Mouse (Mus musculus) brain, adult 10 weeks (tissue): ENCODE results near the gene Ctdnep1. TPM values are rescaled to one million over a fixed set of nuclear protein-coding genes. Genes with fewer than 3 reads are reported as not detected.

Experiments used
- polyA plus RNA-seq: library from polyadenylated mRNA; stranded (reverse); fragments of 350-450 nt; fragmentation: Illumina TruSeq; extraction: RNeasy Lipid Tissue Mini Kit (QIAGEN cat#74804); gene quantifications from one replicate; pipeline ENCODE4 v1.2.3, GENCODE M21; 2015; ENCODE audit warnings: low read depth, low replicate concordance

The Ctdnep1 gene
- polyA plus RNA-seq, result 108 TPM

DNA sequence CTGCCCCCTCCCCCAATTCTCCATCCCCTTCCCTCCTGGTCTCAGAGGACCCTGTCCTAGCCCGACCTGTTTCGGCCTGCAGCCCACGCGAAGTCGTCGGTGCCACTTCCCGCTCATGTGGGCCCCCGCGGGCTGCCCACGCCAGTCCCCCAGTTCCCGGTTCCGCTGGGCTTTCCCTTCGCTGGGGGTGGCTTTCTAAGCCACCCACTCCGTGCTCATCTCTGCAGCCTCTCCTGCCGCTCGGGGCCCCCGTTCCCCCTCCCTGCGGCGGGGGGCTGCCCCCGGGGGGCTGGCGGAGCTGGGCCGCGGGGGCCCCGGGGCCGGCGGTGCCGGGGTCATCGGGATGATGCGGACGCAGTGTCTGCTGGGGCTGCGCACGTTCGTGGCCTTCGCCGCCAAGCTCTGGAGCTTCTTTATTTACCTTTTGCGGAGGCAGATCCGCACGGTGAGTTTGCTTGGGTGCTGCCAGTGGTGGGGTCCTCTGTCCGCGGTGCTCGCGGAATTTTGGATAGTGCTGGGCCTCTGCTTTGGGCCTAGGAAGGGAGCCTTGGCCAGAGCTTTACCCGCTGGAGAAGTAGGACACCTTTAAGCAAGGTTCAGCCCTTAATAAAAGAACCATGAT is at the start of gene Ctdnep1:
Ctdnep1 (plus strand) TSS at position 16 of the 622 bp plus-strand sequence.

DNA sequence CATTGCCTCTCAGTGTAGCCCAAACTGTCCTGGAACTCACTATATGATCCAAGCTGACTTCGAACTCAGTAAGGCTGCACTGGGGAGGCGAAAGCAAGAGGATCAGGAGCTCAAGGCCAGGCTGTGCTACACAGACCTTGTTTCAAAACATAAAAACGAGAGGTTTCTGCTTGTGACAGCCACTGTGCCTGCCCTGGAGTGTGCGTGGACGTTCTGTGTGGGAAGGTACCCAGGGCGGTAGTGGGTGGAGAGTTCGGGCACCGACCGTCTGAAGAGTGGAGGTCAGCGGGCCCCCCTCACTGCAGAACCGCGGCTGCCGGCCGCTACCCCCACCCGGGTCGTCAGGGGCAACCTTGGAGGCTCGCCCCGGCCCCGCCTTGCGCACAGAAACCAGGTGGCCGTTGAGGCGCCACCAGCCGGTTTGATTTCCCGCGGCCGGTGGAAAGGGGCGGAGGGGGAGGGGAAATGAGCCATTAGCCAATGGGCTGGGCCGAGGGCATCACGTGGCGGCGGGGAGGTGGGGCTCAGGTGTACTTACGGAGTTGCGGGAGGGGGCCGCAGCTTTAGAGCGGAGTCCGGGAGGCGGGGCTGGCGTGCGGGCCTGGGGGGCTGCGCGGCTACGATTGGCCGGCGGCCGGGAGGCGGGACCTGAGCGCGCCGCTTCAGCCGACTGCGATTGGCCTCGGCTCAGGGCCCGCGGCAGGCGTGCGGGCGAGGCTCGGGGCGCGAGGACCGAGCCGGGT is 45.6 kb upstream of the Ctdnep1 start, which contains the start of gene Ybx2:
Ybx2 (plus strand) TSS at position 660 of the 743 bp plus-strand sequence.

DNA sequence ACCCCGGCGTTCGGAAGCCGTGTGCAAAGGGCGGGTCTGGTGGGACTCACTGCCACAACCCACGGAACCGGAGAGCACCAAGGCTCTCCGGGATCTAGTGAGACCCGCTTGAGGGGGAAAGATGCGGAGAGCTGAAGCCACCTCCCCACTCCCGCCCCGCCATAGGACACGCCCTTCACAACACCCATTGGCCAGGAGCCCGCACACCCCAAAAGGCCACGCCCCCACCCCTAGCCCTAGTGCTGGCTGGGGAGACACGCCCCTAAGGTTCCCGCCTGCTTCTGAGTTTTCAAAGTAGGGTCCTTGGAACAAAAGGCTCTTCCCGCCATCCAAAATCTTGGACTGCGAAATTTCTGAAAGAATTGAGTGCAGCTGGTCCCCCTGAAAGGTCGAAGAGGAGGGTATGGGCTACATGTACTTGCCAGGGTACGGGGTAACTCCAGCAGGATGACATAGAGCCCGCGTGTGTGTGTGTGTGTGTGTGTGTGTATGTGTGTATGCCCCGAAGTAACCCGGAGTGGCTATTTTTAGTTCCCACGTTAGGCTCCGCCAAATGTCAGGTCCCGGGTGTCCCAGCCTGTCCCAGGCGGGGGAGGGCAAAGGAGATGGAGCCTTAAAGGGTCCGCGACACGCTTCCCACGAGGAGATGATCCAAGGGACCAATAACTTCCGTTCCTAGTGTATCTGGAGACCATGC is 32.7 kb upstream of the Ctdnep1 start, which contains the start of gene Slc2a4:
Slc2a4 (minus strand) TSS at position 123 of the 697 bp plus-strand sequence.

DNA sequence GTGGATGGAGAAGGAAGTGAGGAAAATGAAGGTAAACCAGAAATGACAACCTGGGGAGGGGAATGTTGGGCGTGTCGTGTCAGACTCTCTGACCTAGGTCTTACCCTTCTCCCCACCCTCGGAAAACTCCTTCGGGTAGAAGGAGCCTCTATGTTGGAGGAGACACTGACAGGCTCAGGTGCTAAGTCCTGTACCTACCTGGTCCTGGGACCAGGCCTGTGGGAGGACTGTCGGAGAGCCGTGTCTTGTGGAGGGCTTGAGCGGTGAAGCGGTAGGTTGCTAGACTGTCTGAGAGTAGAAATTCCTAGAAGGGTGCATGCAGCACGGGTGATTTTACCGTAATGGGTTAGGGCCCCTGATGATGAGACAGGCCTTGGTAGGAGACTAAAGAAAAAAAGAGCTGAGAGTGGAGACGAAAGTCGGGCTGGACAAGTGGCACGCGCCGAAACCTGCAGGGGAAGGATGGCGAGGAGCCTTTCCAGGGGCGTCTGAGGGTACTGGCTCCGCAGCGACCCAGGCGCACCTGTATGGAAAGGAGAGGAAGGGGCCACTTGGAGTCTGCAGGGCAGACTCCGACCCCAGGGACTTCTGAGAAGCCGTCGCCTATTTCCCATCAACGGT is 16.2 kb upstream of the Ctdnep1 start, which contains the start of gene Cldn7:
Cldn7 (plus strand) TSS at position 130 of the 621 bp plus-strand sequence.

DNA sequence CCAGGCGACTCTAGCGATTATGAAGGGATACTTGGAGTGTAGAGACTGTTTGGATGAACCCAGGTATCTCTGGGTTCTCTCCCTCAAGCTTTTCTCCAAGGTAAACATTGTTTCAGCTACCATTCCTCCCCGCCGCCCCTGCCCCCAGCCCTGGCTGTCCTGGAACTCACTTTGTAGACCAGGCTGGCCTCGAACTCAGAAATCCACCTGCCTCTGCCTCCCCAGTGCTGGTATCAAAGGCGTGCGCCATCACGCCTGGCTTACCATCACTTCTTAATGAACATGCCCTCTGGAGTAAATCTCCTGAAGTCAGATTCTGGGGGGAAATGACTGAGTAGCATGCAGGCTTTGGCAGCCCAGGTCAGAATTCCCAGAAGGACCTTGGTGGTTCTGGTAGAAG is 1.3 kb downstream of the Ctdnep1 start, which contains the start of gene Elp5:
Elp5 (minus strand) TSS at position 293 of the 400 bp plus-strand sequence.

DNA sequence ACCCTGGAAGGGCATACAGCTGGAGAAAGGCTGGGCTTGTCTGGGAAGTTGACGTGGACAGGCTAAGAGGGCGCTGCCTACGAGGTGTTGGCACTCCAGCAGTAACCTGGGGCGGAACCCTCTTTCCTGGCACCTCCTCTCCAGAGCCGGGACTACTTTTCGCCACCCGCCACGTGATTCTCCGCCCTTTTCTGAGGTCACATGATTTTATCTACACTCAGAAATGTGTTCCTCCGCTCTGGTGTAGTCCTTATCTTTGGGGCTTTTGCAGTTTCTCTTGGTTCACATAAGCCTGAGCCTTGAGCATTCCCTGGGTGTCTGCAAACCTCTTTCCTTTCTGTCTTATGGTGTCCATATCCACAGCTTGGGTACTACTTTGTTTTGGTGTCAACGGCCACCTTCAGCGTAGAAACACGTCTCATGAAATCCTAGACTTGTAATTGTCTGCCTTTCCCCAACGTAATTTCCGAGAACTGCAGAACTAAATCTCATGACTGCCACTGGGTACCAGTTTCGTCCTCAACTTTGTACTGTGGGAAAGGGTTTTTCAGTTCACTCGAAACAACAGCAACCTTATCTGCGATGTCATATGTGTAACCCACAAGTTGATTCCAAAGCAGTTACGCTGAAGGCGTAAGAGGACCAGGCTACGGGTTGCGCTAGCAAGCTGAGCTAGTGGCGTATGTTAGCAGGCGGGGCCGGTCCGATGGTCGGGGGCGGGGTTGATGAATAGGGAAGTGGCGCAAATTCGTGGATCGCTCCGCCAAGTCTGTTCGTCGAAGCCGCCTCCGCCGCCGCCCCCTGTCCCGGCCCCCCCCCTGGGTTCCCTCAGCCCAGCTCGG is 10.1 kb downstream of the Ctdnep1 start, which contains the start of gene Gabarap:
Gabarap (plus strand) TSS at position 294 of the 842 bp plus-strand sequence.

DNA sequence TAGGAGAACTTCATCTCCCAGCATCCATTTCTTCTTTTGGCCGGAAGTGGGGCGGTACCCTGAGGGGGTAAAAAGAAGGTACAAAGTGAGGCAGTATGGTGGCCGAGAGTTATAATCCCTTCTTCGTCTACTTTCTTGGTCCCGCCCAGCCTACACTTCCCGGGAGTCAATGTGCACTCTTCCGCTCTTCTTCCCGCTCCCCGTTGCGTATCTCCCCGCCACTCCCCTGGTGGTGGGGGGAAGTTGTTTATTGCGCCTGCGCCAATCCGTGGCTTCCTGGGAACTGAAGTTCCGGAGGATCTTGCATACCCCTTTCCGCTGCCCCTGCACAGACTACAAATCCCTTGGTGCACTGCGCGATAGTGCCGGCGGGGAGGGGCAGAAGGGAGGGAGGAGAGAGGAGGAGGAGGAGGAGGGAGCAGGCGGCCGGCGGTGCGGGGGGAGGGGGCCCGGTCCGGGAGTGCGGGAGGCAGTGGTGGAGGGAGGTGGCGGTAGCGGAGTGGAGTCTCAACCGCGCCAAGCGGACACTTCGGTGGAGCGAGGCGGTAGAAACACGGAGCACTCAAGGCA is 14.5 kb downstream of the Ctdnep1 start, which contains the start of gene Phf23:
Phf23 (plus strand) TSS at position 387 of the 570 bp plus-strand sequence.

DNA sequence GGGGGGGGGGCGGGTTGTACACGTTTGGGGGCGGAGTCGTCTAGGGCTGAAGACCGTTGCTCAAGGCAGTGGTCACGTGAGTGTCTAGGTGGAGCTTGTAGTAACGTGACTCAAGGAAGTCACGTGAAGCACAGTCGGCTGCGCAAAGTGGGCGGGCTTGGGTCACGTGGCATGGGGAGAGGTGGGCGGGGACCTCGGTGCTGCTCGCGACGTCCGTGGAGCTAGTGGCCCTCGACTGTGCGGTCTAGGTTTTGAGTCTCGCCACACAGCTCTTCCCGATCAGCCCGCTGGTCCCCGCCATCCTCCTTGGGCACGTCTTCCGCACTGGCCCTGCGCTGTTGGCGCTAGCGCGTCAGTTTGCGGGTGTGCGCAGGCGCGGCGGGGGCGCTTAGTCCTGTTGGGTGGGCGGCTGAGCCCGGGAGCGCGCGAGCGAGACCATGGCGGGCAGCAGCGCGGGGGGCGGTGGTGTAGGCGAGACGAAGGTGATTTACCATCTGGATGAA is 19.5 kb downstream of the Ctdnep1 start, which contains the start of gene Dvl2:
Dvl2 (plus strand) TSS at position 200 of the 503 bp plus-strand sequence.

DNA sequence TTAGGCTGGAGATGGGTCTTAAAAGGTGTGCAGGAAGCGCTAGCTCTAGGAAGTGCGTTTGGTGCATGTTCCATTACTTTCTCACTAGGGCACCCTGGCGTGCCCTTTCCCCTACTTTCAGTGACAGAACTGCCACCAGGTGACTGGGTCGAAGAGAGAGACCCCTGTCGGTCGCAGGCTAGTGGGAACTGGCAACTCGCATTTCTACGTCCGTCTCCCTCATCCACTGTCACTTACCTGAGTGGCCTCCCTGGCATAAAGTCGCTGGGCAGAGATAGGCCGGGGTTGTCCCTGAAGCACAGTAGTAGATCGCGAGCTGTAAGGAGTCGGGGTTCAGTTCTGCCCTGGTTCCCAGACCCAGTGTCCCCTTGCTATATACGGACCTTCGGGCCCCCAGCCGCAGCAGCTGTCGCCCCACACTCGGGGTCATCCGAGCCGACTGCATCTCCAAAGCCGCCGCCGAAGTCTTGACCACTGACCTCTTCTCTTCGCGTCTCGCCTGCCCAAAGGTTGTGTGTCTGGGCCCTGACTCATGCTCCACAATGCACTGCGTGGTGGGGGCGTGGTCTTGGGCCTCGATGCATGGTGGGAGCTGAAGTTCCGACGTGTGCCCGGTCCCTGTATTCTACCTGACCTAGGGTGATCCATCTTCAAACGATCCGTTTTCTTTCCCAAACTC is 34.1 kb downstream of the Ctdnep1 start, which contains the start of gene Acadvl:
Acadvl (minus strand) TSS at position 532 of the 679 bp plus-strand sequence.

DNA sequence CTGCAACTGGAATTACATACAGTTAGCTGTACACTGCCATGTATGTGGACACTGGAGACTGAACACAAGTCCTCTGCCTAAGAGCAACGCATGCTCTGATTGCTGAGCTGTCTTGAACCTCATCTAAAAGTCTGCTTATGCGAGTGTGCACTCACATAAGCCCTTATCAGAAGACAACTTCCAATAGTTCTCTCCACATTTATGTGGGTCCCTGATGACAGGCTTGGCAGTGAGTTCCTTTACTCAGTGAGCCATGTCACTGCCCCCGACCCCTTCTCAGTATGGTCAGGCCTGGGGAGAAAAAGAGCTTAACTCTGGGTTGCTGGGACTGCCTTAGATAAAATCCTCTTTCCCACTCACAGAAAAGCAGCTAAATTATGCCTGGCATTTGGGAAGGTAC is 35.7 kb downstream of the Ctdnep1 start, which contains the start of gene Dlg4:
Dlg4 (plus strand) TSS at position 274 of the 400 bp plus-strand sequence.

Other genes with a start within 250 kb of the Ctdnep1 start
- 26.2 TPM for gene Polr2a, start 222.5 kb upstream of the Ctdnep1 start, polyA plus RNA-seq
- gene Slc35g3, start 219.2 kb upstream of the Ctdnep1 start, polyA plus RNA-seq, result not detected
- gene Zbtb4, start 215.2 kb upstream of the Ctdnep1 start, polyA plus RNA-seq, result 61.8 TPM
- 0.61 TPM for gene Chrnb1, start 185.2 kb upstream of the Ctdnep1 start, polyA plus RNA-seq
- 16.9 TPM for gene Fgf11, start 179.3 kb upstream of the Ctdnep1 start, polyA plus RNA-seq
- not detected for gene Tmem102, start 175.5 kb upstream of the Ctdnep1 start, polyA plus RNA-seq
- not detected for gene Gm39566, start 165.9 kb upstream of the Ctdnep1 start, polyA plus RNA-seq
- not detected for gene Spem2, start 162.7 kb upstream of the Ctdnep1 start, polyA plus RNA-seq
- not detected for gene Spem1, start 159.0 kb upstream of the Ctdnep1 start, polyA plus RNA-seq
- gene Nlgn2, start 143.4 kb upstream of the Ctdnep1 start, polyA plus RNA-seq, result 101 TPM
- 280 TPM for gene Tmem256, start 142.6 kb upstream of the Ctdnep1 start, polyA plus RNA-seq
- gene Plscr3, start 134.8 kb upstream of the Ctdnep1 start, polyA plus RNA-seq, result 18.8 TPM
- not detected for gene Tnk1, start 122.4 kb upstream of the Ctdnep1 start, polyA plus RNA-seq
- not detected for gene Tmem95, start 103.1 kb upstream of the Ctdnep1 start, polyA plus RNA-seq
- 1.7 TPM for gene Kctd11, start 99.8 kb upstream of the Ctdnep1 start, polyA plus RNA-seq
- not detected for gene Acap1, start 85.6 kb upstream of the Ctdnep1 start, polyA plus RNA-seq
- gene 2810408A11Rik, start 80.2 kb upstream of the Ctdnep1 start, polyA plus RNA-seq, result 0.33 TPM
- gene Neurl4, start 80.1 kb upstream of the Ctdnep1 start, polyA plus RNA-seq, result 63.2 TPM
- gene Gps2, start 67.3 kb upstream of the Ctdnep1 start, polyA plus RNA-seq, result 35.4 TPM
- 640 TPM for gene Eif5a, start 59.2 kb upstream of the Ctdnep1 start, polyA plus RNA-seq
- 4.8 TPM for gene Ybx2, start 45.4 kb upstream of the Ctdnep1 start, polyA plus RNA-seq
- 1.4 TPM for gene Slc2a4, start 33.0 kb upstream of the Ctdnep1 start, polyA plus RNA-seq
- gene Cldn7, start 16.4 kb upstream of the Ctdnep1 start, polyA plus RNA-seq, result not detected
- 115 TPM for gene Elp5, start 1.4 kb downstream of the Ctdnep1 start, polyA plus RNA-seq
- gene Gabarap, start 10.0 kb downstream of the Ctdnep1 start, polyA plus RNA-seq, result 346 TPM
- gene Phf23, start 14.6 kb downstream of the Ctdnep1 start, polyA plus RNA-seq, result 56.1 TPM
- gene Dvl2, start 19.4 kb downstream of the Ctdnep1 start, polyA plus RNA-seq, result 17.5 TPM
- 53.6 TPM for gene Acadvl, start 34.3 kb downstream of the Ctdnep1 start, polyA plus RNA-seq
- 491 TPM for gene Dlg4, start 35.8 kb downstream of the Ctdnep1 start, polyA plus RNA-seq
- gene Asgr1, start 72.9 kb downstream of the Ctdnep1 start, polyA plus RNA-seq, result 2.2 TPM
- not detected for gene Asgr2, start 111.5 kb downstream of the Ctdnep1 start, polyA plus RNA-seq
- 0.80 TPM for gene Mgl2, start 149.2 kb downstream of the Ctdnep1 start, polyA plus RNA-seq
- gene Clec10a, start 175.0 kb downstream of the Ctdnep1 start, polyA plus RNA-seq, result 1.3 TPM
- gene Slc16a11, start 231.6 kb downstream of the Ctdnep1 start, polyA plus RNA-seq, result 23.4 TPM
- gene Slc16a13, start 239.9 kb downstream of the Ctdnep1 start, polyA plus RNA-seq, result 4.6 TPM
- 0.76 TPM for gene Bcl6b, start 248.6 kb downstream of the Ctdnep1 start, polyA plus RNA-seq